Mouse (Mus musculus) liver, embryonic 14 days (tissue): ENCODE data around the gene Slc16a10. TPM values are rescaled to one million over a fixed set of nuclear protein-coding genes. Genes with fewer than 3 reads are reported as not detected.

Source experiments
- polyA plus RNA-seq: library from polyadenylated mRNA; depleted of rRNA; stranded (reverse); fragments of >200 nt; gene quantifications from 2 replicates; pipeline ENCODE4 v1.2.3, GENCODE M21; 2012; rRNA removed

The Slc16a10 gene
- 29.4 and 36.4 TPM in 2 replicates for polyA plus RNA-seq

DNA sequence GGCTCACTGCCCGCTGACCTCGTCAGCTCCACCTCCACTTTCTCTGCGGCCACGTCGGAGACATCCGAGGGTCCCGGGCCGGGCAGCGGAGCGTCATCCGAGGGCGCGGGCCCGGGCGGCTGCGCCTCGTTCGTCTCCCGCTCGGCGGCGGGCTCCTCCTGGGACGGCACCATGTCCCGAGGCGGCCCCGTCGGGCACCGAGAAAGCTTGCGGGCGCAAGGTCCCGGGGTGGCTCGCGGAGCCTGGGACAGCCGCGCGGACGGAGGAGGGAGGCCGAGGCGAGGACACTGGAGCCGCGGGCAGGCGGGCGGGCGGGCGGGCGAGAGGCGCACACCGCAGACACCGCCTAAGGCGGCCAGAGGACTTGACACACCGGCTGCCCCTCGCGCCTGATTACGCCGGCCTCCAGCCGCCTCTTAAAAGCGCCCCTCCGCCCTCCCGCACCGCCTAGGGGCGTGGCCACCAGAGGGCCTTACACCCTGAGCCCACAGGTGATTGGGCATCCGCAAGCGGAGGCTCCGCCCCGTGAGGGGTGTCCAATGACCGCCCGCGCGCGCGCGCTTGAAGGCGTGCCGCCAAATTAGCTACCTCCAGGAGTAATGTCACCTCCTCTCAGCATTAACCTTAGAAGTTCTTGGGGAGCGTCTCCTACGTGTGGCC, at the start of gene Slc16a10:
Gene Slc16a10 (minus strand): TSS at position 395 of the 660 bp plus-strand sequence.

DNA sequence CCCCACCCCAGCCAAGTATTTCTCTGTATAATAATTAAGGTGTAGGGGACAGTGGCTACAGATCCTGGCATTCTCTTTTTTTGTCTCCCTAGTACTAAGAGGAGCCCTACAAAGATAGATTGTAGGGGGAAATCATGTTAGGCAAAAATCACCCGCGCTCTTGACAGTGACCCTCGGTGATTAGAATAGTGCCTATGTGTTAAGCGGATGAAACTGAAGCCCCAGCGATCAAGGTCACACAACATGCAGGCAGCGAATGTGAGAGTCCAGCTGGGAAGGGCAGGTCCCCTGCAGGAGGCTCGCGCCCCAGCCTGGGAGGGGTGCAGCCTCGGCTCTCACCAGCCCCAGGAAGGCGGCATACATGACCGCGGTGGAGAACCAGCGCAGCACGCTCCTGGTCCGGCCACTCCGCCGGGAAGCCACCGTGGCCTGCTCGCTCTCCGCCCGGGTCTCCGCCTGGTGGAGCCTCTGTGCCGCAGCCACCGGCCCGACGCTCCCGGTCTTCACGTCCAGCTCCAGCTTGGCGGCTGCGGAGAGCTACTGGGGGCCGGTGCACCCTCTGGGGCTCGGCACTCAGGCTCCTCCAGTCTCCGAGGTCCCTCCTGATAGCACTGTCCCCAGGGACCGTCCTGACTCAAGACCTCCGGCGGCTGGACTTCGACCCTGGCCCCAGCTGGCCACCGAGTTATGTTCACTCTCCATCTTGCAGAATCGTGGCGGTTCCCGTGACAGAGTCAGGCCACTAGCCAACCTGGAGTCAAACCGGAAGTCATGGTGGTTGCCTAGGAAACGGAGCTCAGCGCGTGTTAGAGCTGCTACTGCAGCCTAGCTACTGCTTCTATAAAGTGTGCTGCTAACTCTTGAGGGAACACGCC, 117.3 kb downstream of the Slc16a10 start, which contains the start of gene Mfsd4b1:
Gene Mfsd4b1 (minus strand): TSS at position 715 of the 875 bp plus-strand sequence.

DNA sequence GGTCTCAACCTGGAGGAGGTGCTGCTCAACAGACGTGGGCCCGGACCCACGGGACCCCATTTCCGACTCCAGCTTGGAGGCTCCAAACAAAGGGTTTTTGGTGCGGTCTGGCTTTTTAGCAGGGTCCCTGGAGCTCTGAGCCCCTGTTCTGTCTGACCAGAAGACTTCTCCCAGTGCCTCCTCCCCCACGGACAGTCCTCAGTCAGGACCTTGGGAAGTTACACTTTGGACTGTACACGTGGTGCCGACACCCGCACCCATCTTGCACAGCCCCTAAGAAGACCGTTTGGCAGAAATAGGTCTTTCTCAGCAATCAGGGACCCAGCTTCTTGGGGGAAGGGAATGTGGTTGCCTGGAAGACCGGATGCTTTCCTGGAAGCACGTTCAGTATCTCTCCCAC, 155.6 kb downstream of the Slc16a10 start, which contains the start of gene Mfsd4b5:
Gene Mfsd4b5 (minus strand): TSS at position 181 of the 400 bp plus-strand sequence.

Other genes with a start within 250 kb of the Slc16a10 start
- 2.0 and 2.2 TPM in 2 replicates for gene Mfsd4b4, start 243.0 kb downstream of the Slc16a10 start, polyA plus RNA-seq
- gene Mfsd4b2, start 215.3 kb downstream of the Slc16a10 start, polyA plus RNA-seq: 0.01 and 0.02 TPM in 2 replicates
- gene Mfsd4b3, start 182.1 kb downstream of the Slc16a10 start, polyA plus RNA-seq: 1.1 and 1.4 TPM in 2 replicates
- 0.10 and 0.12 TPM in 2 replicates for gene Mfsd4b5, start 155.6 kb downstream of the Slc16a10 start, polyA plus RNA-seq
- gene Mfsd4b1, start 117.0 kb downstream of the Slc16a10 start, polyA plus RNA-seq: 0.25 and 0.27 TPM in 2 replicates
- gene Rpf2, start 104.8 kb upstream of the Slc16a10 start, polyA plus RNA-seq: 18.0 and 19.5 TPM in 2 replicates
- gene Gtf3c6, start 115.8 kb upstream of the Slc16a10 start, polyA plus RNA-seq: 18.0 and 23.1 TPM in 2 replicates
- 46.9 and 58.2 TPM in 2 replicates for gene Amd1, start 159.9 kb upstream of the Slc16a10 start, polyA plus RNA-seq
- 3.0 and 3.6 TPM in 2 replicates for gene Cdk19, start 197.3 kb upstream of the Slc16a10 start, polyA plus RNA-seq